Mouse (Mus musculus): ENCODE results near the gene Gimap9. TPM values are rescaled to one million over a fixed set of nuclear protein-coding genes. Genes with fewer than 3 reads are reported as not detected.
"Not testable (repeated sequence)": the region's sequence is repeated elsewhere in the genome, so short reads cannot be mapped to it uniquely, and the experiment has no call there.

Gimap9 gene
- polyA plus RNA-seq, 1 experiment from 2014 or later: 10.2 TPM

DNA sequence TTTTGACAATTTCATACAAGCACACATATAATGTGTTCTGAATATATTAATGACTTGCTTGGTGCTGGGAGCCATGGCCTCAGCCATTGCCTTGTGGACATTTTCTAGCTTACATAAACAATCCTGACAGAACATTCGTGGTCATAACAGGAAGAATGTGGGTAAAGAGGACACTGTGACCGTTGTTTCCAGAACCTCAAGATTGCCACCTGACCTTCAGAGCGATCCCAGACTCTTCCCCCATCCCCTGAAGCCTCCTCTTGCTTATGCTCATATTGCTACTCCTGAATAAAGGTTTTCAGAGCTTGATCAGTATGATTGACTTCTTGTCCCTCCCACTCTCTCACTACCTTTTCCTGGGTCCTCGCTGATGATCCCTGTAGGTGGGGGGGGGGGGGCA is 2.5 kb downstream of the Gimap9 start:
- no peaks in the 10 kb centered on the region; the same call in 1 of the 2 replicates for H3K36me3 ChIP-seq (replicated peaks; ENCODE audit: insufficient read depth, low read length)
- H3K4me2 ChIP-seq (ENCODE audit: low read depth, low read length): no peak overlapping the region
- WGBS (ENCODE audit: insufficient replicate concordance): 42% methylated on average over 4 of the region's 4 CpGs
- H3K4me3 ChIP-seq (ENCODE audit: low read depth, low read length): no peak overlapping the region
- ATAC-seq (no peak), DNase-seq (peak; percentile 9)
- H3K9ac ChIP-seq (replicated peaks): no peak overlapping the region
- TF ChIP-seq CTCF (IDR thresholded peaks at IDR 0.05; ENCODE audit: low read depth): no peak
- no peak for TF ChIP-seq EP300 (IDR thresholded peaks at IDR 0.05; ENCODE audit: low read depth)
- no peaks in the 10 kb centered on the region for H3K27me3 ChIP-seq (ENCODE audit: insufficient read depth, low read length)
- no peak overlapping the region for H3K27ac ChIP-seq (ENCODE audit: low read depth)
- H3K9me3 ChIP-seq (ENCODE audit: low read length): no peaks in the 10 kb centered on the region
- H3K4me1 ChIP-seq (ENCODE audit: insufficient read depth): peaks cover 15% of the 10 kb centered on the region

DNA sequence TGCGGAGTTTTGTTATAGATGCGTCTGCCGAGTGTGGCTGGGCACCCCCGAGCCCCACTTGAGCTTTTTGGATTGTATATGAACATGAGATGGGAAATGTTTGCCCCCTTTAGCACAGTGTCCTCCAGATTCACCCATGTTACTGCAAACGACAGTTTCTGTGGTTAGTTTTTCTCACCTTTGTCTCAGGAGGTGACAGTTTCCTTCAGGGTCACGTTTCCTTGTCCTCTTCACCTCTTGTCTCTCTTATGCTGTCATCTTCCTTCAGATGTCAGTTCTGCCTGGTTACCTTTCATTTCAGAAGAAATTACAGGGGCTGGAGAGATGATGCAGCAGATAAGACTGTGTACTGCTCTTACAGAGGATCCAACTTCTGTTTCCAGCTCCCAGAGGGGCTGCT is 3.8 kb downstream of the Gimap9 start:
- 75% methylated on average over 6 of the region's 6 CpGs for WGBS (ENCODE audit: insufficient replicate concordance)
- Histone ChIP-seq H3K27ac (ENCODE audit: low read depth) (no peak overlapping the region), H3K36me3 (replicated peaks; ENCODE audit: insufficient read depth, low read length) (no peaks in the 10 kb centered on the region; the same call in 1 of the 2 replicates), H3K4me3 (ENCODE audit: low read depth, low read length) (no peak overlapping the region), H3K9me3 (ENCODE audit: low read length) (no peaks in the 10 kb centered on the region), H3K4me1 (ENCODE audit: insufficient read depth) (peaks cover 21% of the 10 kb centered on the region), H3K4me2 (ENCODE audit: low read depth, low read length) (no peak overlapping the region), H3K27me3 (ENCODE audit: insufficient read depth, low read length) (no peaks in the 10 kb centered on the region), H3K9ac (replicated peaks) (no peak overlapping the region)
- ATAC-seq (no peak), DNase-seq (no peak)
- TF ChIP-seq EP300 (IDR thresholded peaks at IDR 0.05; ENCODE audit: low read depth) (no peak), CTCF (IDR thresholded peaks at IDR 0.05; ENCODE audit: low read depth) (no peak)

DNA sequence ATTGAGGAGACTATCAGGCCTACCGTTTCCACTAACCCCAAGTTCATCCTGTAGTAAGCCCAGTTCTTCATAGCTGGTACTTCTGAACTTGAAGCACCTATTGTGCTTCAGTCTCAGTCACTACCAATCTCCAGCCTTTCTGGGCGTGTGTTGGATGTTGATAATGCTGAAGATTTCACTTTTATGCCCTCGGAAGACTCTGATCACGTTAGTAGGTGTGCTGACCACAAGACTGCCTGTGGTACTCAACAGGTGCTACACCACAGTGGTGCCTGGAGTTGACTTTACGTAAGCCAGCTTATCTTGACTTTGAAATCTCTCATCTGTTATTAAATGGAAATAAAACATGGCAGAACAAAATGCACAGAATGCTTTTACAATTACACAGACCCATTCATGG is 4.5 kb downstream of the Gimap9 start:
- WGBS (ENCODE audit: insufficient replicate concordance): 70% methylated on average over 5 of the region's 5 CpGs
- TF ChIP-seq EP300 (IDR thresholded peaks at IDR 0.05; ENCODE audit: low read depth): no peak
- TF ChIP-seq CTCF (IDR thresholded peaks at IDR 0.05; ENCODE audit: low read depth): no peak
- Histone ChIP-seq H3K4me3 (ENCODE audit: low read depth, low read length) (no peak overlapping the region), H3K4me1 (ENCODE audit: insufficient read depth) (peaks cover 18% of the 10 kb centered on the region), H3K27ac (ENCODE audit: low read depth) (no peak overlapping the region), H3K27me3 (ENCODE audit: insufficient read depth, low read length) (no peaks in the 10 kb centered on the region), H3K9me3 (ENCODE audit: low read length) (no peaks in the 10 kb centered on the region), H3K4me2 (ENCODE audit: low read depth, low read length) (no peak overlapping the region), H3K36me3 (replicated peaks; ENCODE audit: insufficient read depth, low read length) (no peaks in the 10 kb centered on the region; the same call in 1 of the 2 replicates), H3K9ac (replicated peaks) (no peak overlapping the region)
- DNase-seq: peak; percentile 3
- no peak for ATAC-seq

DNA sequence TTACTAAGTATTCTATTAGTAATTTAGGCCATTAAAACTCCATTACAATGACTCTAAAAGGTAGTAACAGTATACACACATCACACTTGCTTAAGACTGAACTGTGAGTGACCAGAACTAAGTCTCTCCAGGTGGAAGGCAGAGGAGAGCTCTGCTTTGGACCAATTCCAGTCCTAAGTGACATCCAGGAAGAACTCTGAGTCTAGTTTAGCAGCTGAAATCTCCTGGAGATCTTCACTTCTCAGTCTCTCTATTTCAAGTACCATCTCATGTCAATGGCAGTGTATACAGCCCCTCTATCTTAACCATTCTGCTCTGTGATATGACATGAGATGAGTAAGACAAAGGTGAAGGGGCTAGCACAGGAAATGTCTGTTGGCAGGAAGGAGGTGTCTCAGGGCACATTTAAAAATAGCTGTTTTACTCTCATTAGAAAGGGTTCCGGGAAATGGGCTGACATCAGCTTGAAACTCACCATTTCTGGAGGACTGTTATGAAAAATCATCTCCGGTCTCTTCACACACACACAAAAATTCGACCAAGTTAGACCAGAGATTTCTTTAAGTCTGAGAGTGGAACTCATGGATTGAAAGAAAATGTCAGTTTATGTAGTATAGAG is 5.7 kb downstream of the Gimap9 start:
- H3K4me1 ChIP-seq (ENCODE audit: insufficient read depth): peaks cover 18% of the 10 kb centered on the region
- no peak overlapping the region for H3K4me2 ChIP-seq (ENCODE audit: low read depth, low read length)
- no peaks in the 10 kb centered on the region; the same call in 1 of the 2 replicates for H3K36me3 ChIP-seq (replicated peaks; ENCODE audit: insufficient read depth, low read length)
- no peaks in the 10 kb centered on the region for H3K27me3 ChIP-seq (ENCODE audit: insufficient read depth, low read length)
- H3K4me3 ChIP-seq (ENCODE audit: low read depth, low read length): no peak overlapping the region
- 0 out of 2 replicates have a peak overlapping the region, but pooled peaks have one; percentile 55 for H3K27ac ChIP-seq (ENCODE audit: low read depth)
- H3K9ac ChIP-seq (replicated peaks): no peak overlapping the region
- 0 out of 2 replicates have a peak, but pooled peaks have one; percentile 19 for ATAC-seq
- H3K9me3 ChIP-seq (ENCODE audit: low read length): no peaks in the 10 kb centered on the region
- 26% methylated on average over 3 of the region's 3 CpGs for WGBS (ENCODE audit: insufficient replicate concordance)
- peak; percentile 6 for DNase-seq
- TF ChIP-seq EP300 (IDR thresholded peaks at IDR 0.05; ENCODE audit: low read depth) (peak; percentile 35; the same call in 1 of the 2 replicates), CTCF (IDR thresholded peaks at IDR 0.05; ENCODE audit: low read depth) (no peak)

DNA sequence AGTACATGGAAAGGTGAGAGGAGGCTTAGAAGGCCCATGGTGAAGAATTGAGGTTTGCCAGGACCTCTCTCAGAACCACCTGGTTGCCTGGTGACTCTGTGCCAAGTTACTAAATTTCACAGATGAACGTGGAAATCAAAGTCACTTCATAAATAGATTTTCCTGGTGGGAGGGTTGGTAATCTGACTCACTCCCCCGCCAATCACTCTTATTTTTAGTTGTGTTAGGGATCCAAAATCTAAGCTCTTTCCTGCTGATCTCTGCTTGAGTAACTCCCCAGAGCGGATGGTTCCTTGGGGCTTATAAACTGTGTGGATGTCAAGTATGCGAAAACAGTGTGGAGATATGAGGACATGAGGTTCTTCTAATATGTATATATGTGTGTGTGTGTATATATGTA is 6.3 kb downstream of the Gimap9 start:
- no peak for TF ChIP-seq CTCF (IDR thresholded peaks at IDR 0.05; ENCODE audit: low read depth)
- no peak for TF ChIP-seq EP300 (IDR thresholded peaks at IDR 0.05; ENCODE audit: low read depth)
- Histone ChIP-seq H3K4me2 (ENCODE audit: low read depth, low read length) (no peak overlapping the region), H3K4me1 (ENCODE audit: insufficient read depth) (peaks cover 14% of the 10 kb centered on the region), H3K27ac (ENCODE audit: low read depth) (peak overlapping the region; percentile 55; the same call in 1 of the 2 replicates), H3K36me3 (replicated peaks; ENCODE audit: insufficient read depth, low read length) (no peaks in the 10 kb centered on the region; the same call in 1 of the 2 replicates), H3K4me3 (ENCODE audit: low read depth, low read length) (no peak overlapping the region), H3K27me3 (ENCODE audit: insufficient read depth, low read length) (no peaks in the 10 kb centered on the region), H3K9ac (replicated peaks) (no peak overlapping the region), H3K9me3 (ENCODE audit: low read length) (no peaks in the 10 kb centered on the region)
- ATAC-seq (no peak), DNase-seq (peak; percentile 5)
- WGBS (ENCODE audit: insufficient replicate concordance): 54% methylated on average over 4 of the region's 4 CpGs

DNA sequence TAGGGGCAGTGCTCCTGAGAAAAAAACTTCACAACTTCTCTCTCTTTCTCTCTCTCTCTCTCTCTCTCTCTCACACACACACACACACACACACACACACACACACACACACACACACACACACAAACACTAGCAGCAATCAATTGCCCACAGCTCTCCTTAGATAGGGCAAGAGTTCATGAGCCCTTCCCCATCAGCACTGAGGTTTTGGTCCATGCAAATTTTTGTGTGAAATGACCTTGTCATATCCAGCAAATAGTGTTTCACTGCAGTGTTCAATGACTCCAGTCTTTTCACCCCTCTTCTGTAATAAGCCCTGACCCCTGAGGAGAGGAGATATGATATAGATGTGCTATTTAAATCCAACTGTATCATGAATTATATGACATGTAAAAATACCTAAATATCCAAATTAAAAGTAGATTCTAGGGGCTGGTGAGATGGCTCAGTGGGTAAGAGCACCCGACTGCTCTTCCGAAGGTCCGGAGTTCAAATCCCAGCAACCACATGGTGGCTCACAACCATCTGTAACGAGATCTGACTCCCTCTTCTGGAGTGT is 7.4 kb downstream of the Gimap9 start:
- H3K36me3 ChIP-seq (replicated peaks; ENCODE audit: insufficient read depth, low read length); H3K27me3 ChIP-seq (ENCODE audit: insufficient read depth, low read length); H3K4me3 ChIP-seq (ENCODE audit: low read depth, low read length); H3K9ac ChIP-seq (replicated peaks); H3K27ac ChIP-seq (ENCODE audit: low read depth); H3K9me3 ChIP-seq (ENCODE audit: low read length); H3K4me2 ChIP-seq (ENCODE audit: low read depth, low read length); H3K4me1 ChIP-seq (ENCODE audit: insufficient read depth); ATAC-seq: not testable (repeated sequence)
- WGBS (ENCODE audit: insufficient replicate concordance): 90% methylated on average over 3 of the region's 4 CpGs
- peak; percentile 7 for DNase-seq

All from liver, postnatal 0 days (tissue).